Mouse (Mus musculus) kidney, postnatal 14 days (tissue): Measurements from ENCODE around the gene Atp2a2.

Source experiments
- DNase-seq: peaks from one replicate; pipeline ENCODE4 v3.0.0; 2022; ENCODE audit warnings: mixed read lengths

Atp2a2 gene

GRCm38 (mm10) chr5:122448869-122449268, 53.2 kb downstream of the Atp2a2 start:
- DNase-seq = no peak

GRCm38 (mm10) chr5:122447857-122448256, 54.2 kb downstream of the Atp2a2 start:
- no peak for DNase-seq

- DNase-seq = no peak
Observed at GRCm38 (mm10) chr5:122445051-122445610, 56.9 kb downstream of the Atp2a2 start.

- no peak for DNase-seq
Observed at GRCm38 (mm10) chr5:122444492-122444891, 57.5 kb downstream of the Atp2a2 start.

- peak; percentile 38 for DNase-seq
Observed at GRCm38 (mm10) chr5:122440095-122440630, 61.9 kb downstream of the Atp2a2 start.

GRCm38 (mm10) chr5:122439400-122440094, 62.5 kb downstream of the Atp2a2 start:
- DNase-seq = peak; percentile 71

- DNase-seq = no peak
Observed at GRCm38 (mm10) chr5:122434541-122434940, 67.5 kb downstream of the Atp2a2 start.

GRCm38 (mm10) chr5:122431221-122431620, 70.8 kb downstream of the Atp2a2 start:
- DNase-seq = no peak

GRCm38 (mm10) chr5:122430036-122430775, 71.8 kb downstream of the Atp2a2 start:
- no peak for DNase-seq

- no peak for DNase-seq
Observed at GRCm38 (mm10) chr5:122425550-122425949, 76.5 kb downstream of the Atp2a2 start.

GRCm38 (mm10) chr5:122423083-122423482, 78.9 kb downstream of the Atp2a2 start:
- no peak for DNase-seq

- DNase-seq = peak; percentile 92
Observed at GRCm38 (mm10) chr5:122422071-122422964, 79.7 kb downstream of the Atp2a2 start.

- no peak for DNase-seq
Observed at GRCm38 (mm10) chr5:122421271-122422068, 80.6 kb downstream of the Atp2a2 start, which contains the start of gene Anapc7. Gene Anapc7, plus strand, starts transcription at chr5:122421693.

GRCm38 (mm10) chr5:122420676-122421075, 81.3 kb downstream of the Atp2a2 start:
- DNase-seq = peak; percentile 63

GRCm38 (mm10) chr5:122415465-122415864, 86.6 kb downstream of the Atp2a2 start:
- no peak for DNase-seq

- no peak for DNase-seq
Observed at GRCm38 (mm10) chr5:122414351-122414750, 87.7 kb downstream of the Atp2a2 start.

GRCm38 (mm10) chr5:122412826-122413225, 89.2 kb downstream of the Atp2a2 start:
- DNase-seq = peak; percentile 59

GRCm38 (mm10) chr5:122411892-122412291, 90.1 kb downstream of the Atp2a2 start:
- DNase-seq = no peak

GRCm38 (mm10) chr5:122409692-122410645, 92.1 kb downstream of the Atp2a2 start:
- no peak for DNase-seq

- DNase-seq = no peak
Observed at GRCm38 (mm10) chr5:122405537-122405936, 96.5 kb downstream of the Atp2a2 start.
